Mouse (Mus musculus): ENCODE measurements at regions not wholly inside any gene's neighbourhood (a gene's known extent, or its start where the extent isn't known, plus 50 kb on each side); places are given as distances from the start of the nearest gene placed in this dataset.
A peak's percentile ranks its signal among the peaks of the same experiment; 100 is the strongest.

DNA sequence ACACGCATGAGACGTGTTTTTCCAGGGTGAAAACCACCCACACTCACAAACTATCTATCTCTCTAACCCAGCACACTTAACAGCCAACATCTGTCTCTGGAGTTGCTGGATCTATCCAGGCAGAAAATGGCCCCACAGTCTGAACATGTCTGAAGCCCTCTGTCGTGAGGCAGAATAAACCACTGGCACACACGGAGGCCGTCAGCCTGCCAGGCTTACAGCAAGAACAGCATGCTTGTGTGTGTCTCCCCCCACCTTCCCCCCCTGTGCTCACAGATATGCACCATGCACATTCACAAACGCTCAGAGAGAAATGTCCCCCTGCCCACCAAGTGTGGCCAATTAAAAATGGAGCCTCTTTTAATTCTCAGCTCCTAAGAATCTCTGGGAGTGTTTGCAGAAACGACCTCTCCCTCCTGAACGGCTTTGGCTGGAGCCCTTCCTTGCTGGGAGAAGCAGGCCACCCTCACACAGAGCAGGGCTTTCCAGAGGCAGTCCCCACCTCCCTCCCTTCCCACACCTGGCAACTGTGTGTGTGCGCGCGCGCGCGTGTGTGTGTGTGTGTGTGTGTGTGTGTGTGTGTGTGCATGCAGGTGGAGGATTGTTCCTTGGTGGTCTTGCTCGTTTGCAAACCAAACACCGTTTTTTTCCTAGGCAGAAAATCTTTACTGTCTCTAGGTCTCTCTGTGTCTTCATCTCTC lies 88.7 kb downstream of the Edn3 start:
- DNase-seq (ENCODE audit: low spot score), result no peak

DNA sequence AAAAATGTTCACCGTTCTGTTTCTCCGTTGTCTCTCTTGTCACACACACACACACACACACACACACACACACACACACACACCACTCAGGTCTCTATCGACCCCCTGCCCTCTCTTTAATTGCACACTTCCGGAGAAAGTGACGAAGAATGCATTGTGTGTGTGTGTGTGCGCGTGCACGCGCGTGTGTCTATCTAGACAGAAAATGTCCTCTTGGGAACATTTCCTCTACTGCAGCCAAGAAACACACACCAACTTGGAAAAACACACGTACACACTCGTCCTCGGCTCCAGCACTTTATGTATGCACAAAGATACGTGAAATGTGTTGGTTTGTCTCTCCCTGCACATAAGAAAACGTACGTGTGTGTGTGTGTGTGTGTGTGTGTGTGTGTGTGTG lies 90.4 kb downstream of the Edn3 start:
- DNase-seq (ENCODE audit: low spot score), result no peak

DNA sequence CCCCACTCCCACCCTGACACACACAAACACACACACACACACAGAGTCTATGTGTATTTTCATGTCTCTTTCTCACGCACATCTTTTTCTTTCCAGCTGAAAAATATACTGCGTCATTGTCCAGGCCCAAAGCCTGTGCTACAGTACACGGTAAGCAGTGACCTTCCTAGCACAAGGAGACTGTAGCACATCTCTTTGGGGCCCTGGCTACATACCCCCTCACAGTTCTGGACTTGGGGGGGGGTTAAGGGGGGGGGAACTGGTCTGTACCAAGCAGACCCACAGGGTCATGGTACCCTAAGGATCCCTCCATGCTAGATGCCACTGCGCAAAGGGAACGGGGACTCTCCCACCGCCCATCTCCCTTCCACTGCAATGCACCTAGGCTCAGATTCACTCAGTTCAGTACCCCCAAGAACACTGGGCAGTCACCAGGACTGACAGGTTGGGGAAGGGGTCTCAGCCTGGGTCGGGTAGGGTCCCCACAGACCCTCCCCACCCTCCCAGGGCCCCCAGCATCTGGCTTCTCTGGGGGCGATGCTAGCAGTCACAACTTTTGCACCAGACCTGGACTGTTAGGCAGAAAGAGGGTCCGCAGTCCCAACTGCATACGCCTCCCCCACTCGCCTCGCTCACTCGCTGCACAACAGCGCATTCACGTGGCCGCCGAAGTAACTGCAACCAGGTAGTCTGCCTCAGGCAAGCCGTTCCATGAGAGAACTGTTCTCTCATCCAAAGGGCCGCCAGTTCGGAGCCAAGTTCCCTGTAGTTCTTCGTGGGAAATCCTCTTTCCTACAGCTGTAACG lies 91.3 kb downstream of the Edn3 start:
- no peak for DNase-seq (ENCODE audit: low spot score)

DNA sequence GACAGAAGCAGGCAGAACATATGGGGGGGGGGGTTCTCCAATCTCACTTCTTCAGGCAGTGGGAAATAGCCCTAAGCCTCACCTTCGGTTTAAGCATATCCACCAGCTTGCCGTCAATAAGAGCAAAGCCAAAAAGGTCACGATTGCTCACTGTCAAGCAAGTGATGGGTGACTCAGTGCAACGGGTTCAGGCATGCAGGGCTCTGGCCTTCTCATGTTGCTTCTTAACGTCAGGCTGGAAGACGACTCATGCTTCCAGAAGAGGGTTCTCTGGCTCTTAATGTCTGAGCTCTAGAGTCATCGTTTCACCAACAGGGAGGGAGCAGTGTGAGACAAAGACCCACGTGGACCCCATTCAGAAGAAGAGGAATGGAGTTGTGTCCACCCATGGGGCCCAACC lies 93.4 kb downstream of the Edn3 start:
- DNase-seq (ENCODE audit: low spot score), result no peak

DNA sequence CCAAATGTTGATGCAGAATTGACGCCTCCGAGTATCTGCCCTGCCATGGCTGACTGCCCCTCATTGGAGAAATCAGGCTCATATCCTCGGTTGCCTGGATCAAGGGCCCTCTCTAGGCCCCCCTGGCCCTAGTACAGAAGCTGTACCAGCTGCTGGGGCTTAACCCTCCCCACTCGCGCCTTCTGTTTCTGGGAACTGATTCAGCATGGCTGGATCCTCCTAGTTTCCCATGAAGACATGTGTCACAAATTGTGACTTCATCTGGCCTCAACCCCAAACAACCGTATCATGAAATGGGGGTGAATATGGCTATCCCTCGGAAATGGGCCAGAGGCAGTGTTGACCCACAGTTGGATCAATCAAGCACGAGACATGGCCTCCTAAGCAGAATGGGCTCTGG lies 95.1 kb downstream of the Edn3 start:
- no peak for DNase-seq (ENCODE audit: low spot score)

DNA sequence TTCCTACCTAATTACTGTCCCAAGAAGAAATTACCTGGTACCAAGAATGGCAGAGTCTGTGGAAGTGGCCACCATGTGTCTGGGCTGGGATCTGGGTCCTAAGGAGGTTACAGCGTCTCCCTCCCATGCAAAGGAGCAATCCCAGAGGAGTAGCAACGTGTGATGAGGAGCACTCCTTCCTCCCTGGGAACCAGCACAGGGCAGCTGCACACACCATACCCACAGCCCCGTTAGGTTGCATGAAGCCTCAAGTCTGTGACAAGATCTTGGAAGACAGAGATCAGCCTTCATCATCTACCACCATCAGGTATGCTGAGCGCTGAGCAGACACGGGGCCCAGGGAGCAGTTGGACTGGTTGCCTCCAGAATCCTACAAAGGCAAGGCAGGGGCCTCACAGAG lies 95.7 kb downstream of the Edn3 start:
- DNase-seq (ENCODE audit: low spot score), result no peak

DNA sequence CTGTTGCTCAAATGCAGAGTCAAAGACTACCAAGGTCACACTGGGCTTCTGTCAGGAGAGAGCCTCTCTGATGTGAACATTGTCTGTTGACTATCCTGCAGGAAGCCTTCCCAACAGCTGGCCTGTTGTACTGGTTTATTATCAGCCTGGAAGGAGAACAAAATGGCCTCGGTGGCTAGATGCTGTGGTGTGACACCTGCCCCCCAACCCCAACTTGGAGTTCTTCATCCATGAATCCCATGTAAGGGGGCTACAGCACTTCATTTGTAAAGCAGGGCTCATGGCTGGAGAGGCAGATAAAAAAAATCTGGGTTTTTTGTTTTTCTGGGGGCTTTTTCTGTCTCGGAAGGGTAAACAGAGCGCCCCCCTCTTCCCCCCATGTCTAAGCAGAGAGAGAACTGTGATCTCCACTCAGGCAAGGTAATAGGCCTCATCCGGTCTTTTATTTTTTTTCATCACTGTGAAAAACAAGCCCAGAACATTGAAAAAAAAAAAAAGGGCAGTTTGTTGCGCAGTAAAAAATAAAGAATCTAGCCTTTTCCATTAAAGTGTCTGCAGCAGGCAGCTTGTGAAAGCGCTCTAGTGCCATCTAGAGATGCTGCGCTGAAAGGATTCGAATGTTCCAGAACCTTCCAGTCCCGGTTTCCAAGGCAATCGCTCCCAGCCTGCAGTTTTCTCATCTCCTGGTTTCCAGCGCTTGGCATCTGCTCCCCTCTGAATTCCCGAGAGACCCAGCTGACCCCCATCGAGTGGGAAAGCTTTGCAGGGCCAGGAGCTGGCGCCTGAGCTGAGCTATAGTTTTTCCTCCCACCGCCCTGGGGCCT lies 97.8 kb downstream of the Edn3 start:
- DNase-seq (ENCODE audit: low spot score), result no peak

DNA sequence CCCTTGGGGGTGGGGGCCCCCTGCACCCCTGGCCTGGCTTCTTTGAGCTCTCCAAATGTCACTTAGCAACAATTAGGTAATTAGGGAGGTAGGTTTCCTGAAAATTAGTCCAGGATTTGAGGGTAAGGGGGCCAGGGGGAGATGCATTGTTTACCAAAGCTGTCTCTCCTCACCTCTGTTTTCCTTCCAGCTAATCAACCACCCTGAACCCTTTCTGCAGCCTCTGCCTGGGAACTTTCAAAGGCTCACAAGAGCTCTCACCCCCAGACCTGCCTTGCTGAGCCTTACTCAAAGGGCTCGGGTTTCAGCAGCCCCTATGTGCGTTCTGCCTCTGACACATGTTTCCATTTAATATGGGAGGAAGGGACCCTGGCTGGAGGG lies 98.4 kb downstream of the Edn3 start:
- DNase-seq (ENCODE audit: low spot score), result no peak

DNA sequence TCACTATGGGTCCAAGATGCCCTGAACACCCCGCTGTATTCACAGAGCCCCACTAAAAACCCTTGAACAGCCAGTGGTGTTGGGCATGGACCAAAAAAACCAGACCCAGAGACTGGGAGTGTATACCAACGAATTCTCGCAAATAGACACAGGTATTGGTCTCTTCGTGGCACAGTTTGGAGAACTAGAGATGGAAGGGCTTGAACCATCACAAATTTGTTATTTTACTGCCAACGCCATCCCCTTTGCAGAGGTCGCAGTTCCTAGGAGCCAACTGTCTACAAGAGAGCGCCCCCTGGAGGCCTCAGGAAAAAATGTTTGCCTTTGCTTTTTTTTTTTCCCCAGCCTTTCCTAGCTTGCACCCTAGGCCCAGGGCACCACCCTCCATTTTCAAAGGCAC lies 99.1 kb downstream of the Edn3 start:
- peak; percentile 35 for DNase-seq (ENCODE audit: low spot score)

DNA sequence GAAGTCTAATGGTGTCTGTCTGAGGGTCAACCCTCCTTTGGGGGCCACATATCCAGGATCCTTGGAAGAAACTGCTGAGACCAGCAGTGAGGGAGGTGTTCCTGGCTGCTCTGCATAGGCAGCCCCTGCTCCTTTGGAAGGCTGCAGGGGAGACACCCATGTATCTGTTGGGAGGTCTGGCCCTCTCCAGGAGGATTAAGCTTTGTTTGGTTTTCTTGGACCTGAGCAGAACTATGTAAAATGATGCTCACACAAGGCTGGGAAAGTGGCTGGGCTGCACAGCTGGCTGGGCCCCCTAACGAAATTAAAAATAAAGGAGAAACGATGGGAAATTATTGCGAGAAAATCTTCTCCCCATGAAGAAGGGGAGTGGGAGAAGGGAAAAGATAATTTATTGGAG lies 104.2 kb downstream of the Edn3 start:
- DNase-seq (ENCODE audit: low spot score), result no peak

DNA sequence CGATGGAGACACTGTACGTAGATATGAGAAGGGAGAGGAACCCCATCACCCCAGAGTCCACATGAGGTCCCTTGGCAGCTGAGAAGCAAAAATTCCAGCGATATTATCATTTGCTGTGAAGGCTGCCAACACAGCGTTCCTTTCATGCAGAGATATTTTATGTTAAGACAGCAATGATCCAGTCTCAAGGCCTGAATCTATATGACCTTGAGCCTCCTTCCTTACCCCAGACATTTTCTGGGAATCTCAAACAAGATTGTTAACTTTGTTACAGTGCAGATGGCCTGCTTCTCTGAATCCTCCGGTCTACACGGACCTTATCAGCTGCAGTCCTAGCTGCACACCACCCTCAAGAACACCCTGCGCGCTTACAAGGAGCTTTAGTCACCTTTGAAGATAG lies 106.1 kb downstream of the Edn3 start:
- no peak for DNase-seq (ENCODE audit: low spot score)

DNA sequence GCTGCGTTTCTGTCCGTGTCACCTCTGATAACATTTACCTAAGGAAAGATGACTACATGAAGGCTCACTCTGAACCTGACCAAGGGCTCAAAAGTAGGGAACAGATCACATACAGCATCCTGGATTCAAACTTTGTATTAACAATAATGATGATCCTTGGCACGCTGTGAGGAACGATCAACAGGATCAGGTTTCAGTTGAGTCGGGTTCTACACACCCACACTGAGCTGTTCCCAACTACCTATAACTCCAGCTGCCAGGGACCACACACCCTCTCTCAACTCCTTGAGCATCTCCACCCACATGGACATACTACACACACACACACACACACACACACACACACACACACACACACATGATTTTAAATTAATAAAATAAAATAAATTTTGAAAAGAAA lies 107.0 kb downstream of the Edn3 start:
- DNase-seq (ENCODE audit: low spot score), result no peak

DNA sequence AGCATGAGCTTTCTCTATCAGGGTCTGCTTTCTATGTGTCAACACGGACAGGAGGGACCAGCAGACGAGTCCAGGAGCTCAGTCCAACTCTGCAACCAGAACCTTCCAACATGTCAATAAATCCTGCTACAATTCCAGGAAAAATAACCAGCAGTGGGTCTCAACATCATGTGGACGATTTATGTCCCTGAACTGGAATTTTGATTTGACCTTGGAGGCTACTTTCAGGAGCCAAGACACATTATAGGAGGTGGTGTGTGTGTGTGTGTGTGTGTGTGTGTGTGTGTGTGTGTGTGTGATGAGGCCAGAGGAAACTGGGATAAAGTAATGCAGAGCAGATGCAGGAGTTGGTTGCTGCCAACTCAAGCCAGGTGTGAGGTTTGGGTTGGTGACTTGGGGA lies 107.8 kb downstream of the Edn3 start:
- no peak for DNase-seq (ENCODE audit: low spot score)

DNA sequence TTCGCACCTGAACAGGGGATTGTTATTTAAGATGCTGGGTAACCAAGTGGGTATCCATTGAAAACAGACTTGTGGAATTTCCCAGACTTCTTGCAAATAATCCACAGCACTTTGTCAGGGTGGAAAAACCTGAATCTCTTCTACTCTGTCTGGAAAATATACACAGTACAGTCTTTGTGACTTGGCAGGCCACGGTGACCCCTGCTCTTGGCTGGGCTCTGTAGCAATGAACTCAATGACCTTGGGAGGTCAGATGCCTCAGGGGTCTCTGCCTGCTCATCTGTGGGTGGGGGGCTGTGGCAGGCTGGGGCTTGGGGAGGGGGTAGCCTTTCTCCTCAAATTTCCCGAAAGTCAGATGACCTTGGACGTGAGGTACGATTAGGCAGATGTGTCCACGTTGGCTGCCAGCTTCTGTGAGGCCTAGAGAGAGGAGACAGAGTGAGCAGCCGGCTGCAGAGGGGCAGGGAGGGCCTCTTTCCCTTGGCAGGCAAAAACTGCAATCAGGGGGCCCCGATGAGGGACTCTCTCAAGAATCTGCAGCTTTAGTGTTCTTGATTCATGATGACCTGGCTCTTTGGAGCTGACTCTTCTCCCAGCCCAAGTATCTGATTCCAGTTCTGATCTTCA lies 108.4 kb downstream of the Edn3 start:
- no peak for DNase-seq (ENCODE audit: low spot score)

DNA sequence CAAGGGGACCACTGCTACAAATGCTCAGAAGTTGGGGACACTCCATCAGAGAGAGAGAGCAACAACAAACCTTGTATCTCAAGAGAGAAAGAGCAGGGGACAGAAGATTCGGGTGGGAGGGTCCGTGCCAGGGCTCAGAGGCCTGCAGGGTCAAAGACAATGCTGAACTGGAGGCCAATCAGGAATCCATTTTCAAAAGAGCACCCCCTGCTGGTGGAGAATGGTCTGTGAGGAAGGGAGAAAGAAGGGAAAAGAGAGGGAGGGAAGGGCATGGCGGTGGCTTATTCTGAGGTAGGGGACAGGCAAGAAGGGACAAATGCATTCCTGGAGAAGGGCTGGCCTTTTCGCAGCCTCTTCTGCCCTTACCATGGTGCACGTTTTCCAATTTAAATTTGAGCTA lies 109.9 kb downstream of the Edn3 start:
- DNase-seq (ENCODE audit: low spot score), result no peak

DNA sequence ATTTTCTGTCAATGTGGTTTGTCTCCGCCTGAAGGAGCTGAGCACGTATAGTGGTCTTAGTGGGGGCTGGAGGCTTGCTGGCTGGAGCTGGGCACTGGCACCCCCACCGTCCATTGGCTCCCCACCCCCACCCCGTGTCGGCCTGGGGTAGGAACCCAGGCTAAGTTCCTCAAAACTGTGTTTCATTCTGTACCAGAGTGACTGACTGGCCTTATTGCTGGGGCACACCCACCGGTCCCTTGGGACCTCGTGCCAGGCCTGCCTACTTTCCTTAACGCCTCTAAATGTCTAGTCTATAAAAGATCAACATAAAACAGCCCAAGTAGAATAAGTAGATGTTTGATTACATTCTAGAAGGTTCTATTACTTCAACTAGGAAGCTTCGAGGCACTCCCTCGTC lies 110.8 kb downstream of the Edn3 start:
- no peak for DNase-seq (ENCODE audit: low spot score)

DNA sequence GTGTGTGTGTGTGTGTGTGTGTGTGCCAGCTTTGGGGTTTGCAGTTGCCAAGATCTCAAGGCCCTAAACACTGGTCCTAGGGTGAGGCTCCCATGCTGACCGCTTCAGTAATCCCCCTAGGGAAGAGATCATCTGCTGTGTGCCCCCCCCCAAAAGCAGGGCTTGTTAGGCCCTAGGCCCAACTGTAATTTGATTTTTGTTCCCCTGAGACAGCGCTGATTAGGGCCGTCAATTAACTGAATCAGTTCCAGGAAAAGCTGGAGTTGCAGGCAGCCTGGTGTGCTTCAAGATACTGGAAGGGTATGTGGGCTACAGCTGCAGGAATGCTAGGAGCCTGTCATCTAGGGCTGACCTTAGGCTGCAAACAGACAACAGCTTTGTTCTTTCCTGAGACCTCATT lies 111.4 kb downstream of the Edn3 start:
- no peak for DNase-seq (ENCODE audit: low spot score)

DNA sequence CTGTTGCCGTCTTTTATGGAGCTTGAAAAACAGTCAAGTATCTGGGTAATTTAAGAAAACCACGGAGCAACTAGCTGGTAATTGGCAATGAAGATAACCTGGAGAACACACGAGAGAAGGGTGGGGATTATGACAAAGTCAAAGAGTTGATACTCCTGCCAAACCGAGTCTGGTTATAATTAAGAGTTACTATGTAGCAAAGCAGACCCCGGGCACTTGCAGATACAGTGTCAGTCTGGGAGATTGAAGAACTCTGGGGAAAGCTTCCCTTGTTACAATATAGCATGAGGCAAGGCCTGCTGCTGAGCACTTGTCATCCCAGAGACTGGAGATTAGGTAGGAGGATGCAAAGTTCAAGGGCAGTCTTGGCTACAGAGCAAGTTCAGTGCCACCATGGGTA lies 116.5 kb downstream of the Edn3 start:
- DNase-seq (ENCODE audit: low spot score), result no peak

DNA sequence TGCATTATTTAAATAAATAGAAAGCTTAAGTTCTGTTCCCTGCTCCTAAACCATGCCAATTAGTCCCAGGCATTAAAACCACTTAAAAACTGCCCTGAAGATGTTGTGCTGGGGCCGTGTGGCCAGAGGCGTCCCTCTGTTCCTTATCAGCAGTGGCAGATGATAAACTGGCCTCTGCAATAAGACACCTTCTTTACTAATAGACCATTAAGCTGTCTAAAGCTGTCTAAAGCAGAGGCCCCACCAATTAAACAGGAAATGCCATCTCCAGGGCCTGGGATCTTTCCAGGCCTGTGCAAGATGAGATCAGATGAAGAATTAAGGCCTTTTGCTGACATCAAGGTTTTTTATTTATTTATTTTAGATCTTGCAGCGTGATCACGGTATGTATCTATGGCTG lies 118.6 kb downstream of the Edn3 start:
- no peak for DNase-seq (ENCODE audit: low spot score)

DNA sequence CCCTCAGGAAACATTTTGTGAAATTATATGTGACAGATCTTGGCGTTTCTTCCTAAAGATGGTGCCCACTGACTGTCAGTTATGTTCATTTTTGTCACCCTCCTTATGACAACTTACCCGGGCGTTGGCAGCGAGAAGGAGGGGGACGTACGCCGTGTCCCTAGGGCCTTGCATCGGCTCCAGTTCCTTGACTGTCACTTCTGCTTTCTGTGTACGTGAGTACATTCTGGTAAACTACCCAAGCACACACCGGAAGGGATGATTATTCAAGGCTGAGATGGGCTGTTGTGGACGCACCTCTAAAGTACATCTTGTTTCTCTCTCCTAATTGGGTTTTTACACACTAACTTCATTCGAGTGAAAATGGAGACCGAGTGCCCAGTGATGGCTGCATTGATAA lies 120.2 kb downstream of the Edn3 start:
- no peak for DNase-seq (ENCODE audit: low spot score)

DNA sequence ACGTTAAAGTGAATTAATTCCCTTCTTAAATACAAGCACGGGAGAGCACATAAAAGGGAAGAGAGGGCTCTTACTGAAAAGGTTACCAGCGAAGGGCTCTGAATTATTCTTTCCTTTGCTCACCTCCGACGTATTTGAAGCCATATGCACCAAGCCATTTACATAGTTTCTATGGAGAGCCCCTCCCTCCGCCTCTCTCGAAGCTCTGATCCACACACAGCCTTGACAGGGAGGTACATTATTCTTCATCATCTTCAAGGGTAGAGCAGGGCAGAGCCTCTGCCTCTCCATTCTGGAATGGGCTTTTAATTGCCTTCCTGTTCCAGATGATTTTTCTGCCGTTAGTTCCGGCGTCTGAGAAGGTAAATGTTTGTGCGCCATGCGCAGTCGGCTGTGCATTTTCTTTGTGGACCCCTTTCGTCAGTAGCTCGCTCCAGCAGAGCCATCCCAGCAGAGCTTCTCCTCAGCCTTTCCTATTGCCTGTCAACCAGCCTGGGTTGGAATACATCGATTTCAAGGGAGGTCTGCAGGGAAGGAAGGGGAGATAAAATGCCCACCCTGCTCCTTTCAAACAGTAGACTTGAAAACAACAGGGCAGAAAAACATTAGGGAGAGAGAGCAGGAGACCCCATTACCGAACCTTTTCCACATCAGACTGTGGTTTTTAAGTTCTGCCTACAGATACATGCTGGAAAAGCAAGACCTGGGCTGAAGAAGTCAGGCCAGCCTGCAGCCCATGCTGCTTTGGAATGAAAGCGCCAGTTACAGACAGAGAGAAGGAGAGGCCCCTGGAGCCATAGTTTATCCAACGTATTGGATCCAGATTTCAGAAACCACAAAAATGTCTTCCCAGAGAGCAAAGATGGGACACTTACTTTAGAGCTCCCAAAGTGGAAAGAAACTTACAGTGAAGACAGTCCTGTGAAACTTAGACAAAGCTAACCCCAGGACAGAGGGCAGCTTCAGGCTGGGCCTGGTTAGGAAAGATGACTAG lies 124.1 kb downstream of the Edn3 start:
- DNase-seq (ENCODE audit: low spot score), result no peak

Measured in c-Kit-positive CD71-positive TER-119-positive erythroid progenitor cells, embryonic 14.5 days (primary cell).